Mouse (Mus musculus) embryonic fibroblast, embryonic 13.5 days (primary cell): ENCODE measurements around the gene Pkig. TPM values are rescaled to one million over a fixed set of nuclear protein-coding genes. Genes with fewer than 3 reads are reported as not detected.
"Not testable (repeated sequence)": the region's sequence is repeated elsewhere in the genome, so short reads cannot be mapped to it uniquely, and the experiment has no call there.

Experiments used
- H3K27ac ChIP-seq: 2 replicates; pipeline ENCODE4 v1.5.1; 2012; ENCODE audit warnings: low read length, control low read depth, inconsistent platforms; ENCODE audit not compliant: insufficient read depth
- H3K4me1 ChIP-seq: 2 replicates; pipeline ENCODE4 v1.6.1; 2011; ENCODE audit warnings: low read length; ENCODE audit not compliant: control insufficient read depth, insufficient read depth
- H3K4me3 ChIP-seq: 2 replicates; pipeline ENCODE4 v1.5.1; 2011; ENCODE audit warnings: mild to moderate bottlenecking, control low read depth, low read length; ENCODE audit not compliant: insufficient read depth
- CTCF ChIP-seq: IDR thresholded peaks from 2 replicates; pipeline ENCODE4 v1.5.1; 2011; ENCODE audit warnings: mild to moderate bottlenecking, control low read depth, low read length, moderate library complexity, borderline replicate concordance; ENCODE audit not compliant: insufficient read depth
- POLR2A ChIP-seq: IDR thresholded peaks from 2 replicates; pipeline ENCODE4 v1.6.1; 2011; ENCODE audit warnings: low read depth, mild to moderate bottlenecking, control low read depth, low read length, moderate library complexity
- polyA plus RNA-seq: library from polyadenylated mRNA; stranded (reverse); fragments of >200 nt; gene quantifications from 2 replicates; pipeline ENCODE4 v1.2.4, GENCODE M21; 2011; ENCODE audit warnings: low read depth; ENCODE audit not compliant: missing spikeins, insufficient read length

Gene Pkig
- polyA plus RNA-seq, 1 experiment: 39.7 TPM

DNA sequence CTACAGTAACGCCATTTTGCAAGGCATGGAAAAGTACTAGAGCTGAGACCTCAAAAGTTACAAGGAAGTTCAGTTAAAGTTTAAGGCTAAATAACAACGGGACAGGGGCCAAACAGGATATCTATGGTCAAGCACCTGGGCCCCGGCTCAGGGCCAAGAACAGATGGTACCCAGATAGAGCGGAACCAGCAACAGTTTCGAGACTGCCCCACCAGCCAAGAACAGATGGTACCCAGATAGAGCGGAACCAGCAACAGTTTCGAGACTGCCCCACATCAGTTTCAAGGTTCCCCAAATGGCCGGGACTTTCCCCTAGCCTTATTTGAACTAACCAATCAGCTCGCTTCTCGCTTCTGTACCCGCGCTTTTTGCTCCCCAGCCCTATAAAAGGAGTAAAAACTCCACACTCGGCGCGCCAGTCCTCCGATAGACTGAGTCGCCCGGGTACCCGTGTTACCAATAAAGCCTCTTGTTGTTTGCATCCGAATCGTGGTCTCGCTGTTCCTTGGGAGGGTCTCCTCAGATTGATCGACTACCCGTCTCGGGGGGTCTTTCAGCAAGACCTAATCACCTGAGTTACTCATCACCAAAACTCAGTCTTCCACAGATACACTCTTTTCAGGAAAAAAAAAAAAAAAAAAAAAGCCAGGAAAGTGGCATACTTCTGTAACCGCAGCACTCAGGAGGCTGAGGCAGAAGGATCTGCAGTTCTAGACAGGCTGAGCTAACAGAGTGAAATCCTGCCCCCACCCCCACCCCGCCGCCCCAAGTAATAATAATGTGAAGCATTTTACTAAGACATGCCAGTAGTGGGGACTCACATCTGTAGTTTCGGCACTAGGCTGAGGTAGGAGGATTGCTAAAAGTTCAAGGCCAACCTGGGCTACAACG lies 15.3 kb upstream of the Pkig start:
- peak overlapping the region; percentile 98 for H3K4me3 ChIP-seq
- no peak overlapping the region for H3K27ac ChIP-seq

DNA sequence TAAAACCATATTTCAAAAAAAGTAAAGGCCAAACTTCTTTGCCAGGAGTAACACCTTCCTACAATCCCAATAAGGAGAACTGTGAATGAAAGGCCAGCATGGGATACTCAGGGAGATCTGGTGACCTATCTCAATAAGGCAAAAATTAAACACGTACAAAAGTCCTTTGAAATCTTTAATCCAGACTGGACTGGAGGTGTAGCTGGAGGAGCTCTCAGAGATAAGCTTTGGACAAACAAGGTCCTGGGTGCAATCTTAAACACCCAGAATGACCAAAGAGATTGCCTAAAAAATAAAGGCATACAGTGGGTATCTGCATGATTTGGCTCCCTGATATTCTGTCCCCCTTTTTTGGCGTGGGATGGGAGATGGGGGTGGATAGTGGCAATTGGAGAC lies 14.6 kb upstream of the Pkig start:
- peak overlapping the region; percentile 98 for H3K4me3 ChIP-seq
- H3K27ac ChIP-seq: peak overlapping the region; percentile 94
- TF ChIP-seq CTCF (no peak), POLR2A (no peak)
- H3K4me1 ChIP-seq: peaks cover 2% of the 10 kb centered on the region; the same call in 1 of the 2 replicates

More for the DNA sequence above, 15.3 kb upstream of the Pkig start:
- TF ChIP-seq POLR2A: no peak
- no peak for TF ChIP-seq CTCF
- H3K4me1 ChIP-seq: peaks cover 2% of the 10 kb centered on the region; the same call in 1 of the 2 replicates

DNA sequence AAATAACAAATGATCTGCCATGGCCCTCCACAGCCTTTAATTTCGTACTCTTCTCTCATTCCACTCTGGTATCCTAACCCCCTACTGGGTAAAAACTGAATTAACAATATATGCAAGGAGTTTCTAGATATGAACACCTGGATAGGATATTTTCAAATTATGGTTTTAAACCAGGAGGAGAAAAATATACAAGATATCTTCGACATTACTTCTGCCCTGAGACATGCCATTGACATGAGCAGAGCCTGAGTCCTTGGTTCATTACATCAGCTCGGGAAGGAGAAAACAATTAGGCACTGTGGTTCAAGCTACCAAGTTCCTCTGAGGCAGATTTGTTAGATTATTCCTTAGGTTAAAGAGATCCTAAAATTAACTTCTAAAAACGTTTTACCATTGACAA lies 14.1 kb upstream of the Pkig start:
- H3K4me3 ChIP-seq: peak overlapping the region; percentile 98
- H3K27ac ChIP-seq: peak overlapping the region; percentile 94
- TF ChIP-seq CTCF: no peak
- TF ChIP-seq POLR2A: no peak
- H3K4me1 ChIP-seq: peaks cover 2% of the 10 kb centered on the region; the same call in 1 of the 2 replicates

GRCm38 (mm10) chr2:163644575-163645385 lies 13.4 kb upstream of the Pkig start, which contains the start of gene Serinc3:
TSS of gene Serinc3 (minus strand) at chr2:163645131.
- Histone ChIP-seq H3K27ac (peak within 1 kb of the TSS; percentile 94), H3K4me3 (peak within 1 kb of the TSS; percentile 98), H3K4me1 (0 out of 2 replicates have a peak, but pooled peaks cover 2% of the 10 kb centered on the region)
- TF ChIP-seq POLR2A (peak; percentile 93), CTCF (peak; percentile 24; the same call in 1 of the 2 replicates)

DNA sequence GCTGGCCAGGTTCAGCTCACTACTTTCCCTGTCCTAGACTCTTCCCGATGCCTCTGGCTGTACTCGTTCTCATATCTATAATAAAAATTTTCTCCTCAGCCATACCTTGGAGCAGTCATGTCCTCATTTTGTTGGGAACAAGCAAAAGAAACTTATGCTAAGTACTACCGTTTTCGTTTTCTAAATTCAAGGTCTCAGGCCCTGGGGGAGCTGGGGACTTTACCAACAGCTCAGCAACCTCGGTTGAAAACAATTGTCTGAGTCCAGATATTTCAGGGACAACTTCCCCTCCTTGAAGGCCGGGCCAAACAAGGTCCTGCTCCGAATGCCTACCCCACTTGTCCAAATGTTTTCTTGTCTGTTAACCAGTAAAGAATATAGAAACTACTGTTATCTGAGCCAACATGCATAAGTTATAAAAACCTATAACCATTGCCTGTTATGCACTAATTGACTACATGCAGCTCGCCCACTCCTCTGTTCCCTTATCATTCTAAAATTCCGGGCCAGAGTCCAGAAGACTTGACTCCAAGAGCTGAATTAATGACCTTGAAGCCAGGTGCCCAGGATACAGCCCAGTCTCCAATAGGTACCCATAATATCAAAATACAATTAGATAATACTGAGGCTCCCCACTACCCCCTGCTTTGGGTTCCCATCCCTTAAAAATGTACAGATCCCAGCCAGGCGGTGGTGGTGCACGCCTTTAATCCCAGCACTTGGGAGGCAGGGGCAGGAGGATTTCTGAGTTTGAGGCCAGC lies 12.3 kb upstream of the Pkig start:
- H3K4me1 ChIP-seq: 0 out of 2 replicates have a peak, but pooled peaks cover 2% of the 10 kb centered on the region
- TF ChIP-seq CTCF (no peak), POLR2A (no peak)
- no peak overlapping the region for H3K27ac ChIP-seq
- H3K4me3 ChIP-seq: no peak overlapping the region

- H3K27ac ChIP-seq: no peak overlapping the region
- TF ChIP-seq POLR2A: no peak
- TF ChIP-seq CTCF: no peak
- no peak overlapping the region for H3K4me3 ChIP-seq
- 0 out of 2 replicates have a peak, but pooled peaks cover 2% of the 10 kb centered on the region for H3K4me1 ChIP-seq
Measured at GRCm38 (mm10) chr2:163646461-163647080, 11.6 kb upstream of the Pkig start.

DNA sequence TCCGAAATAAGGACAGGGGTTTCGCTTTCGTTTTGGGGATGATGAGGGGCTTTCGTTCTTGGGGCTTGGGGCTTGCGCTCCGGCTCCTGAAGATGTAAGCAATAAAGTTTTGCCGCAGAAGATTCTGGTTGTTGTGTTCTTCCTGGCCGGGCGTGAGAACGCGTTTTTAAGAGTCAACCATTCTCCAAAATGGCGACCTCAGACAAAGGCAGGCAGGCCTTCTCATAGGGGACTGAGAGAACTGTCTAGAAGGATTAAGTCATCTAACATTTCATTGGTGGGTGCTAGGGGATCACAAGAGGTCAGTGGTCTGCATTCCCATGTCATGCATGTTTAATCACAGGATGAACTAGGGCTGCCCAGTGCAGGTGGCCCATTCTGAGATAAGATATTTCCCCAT lies 2.5 kb upstream of the Pkig start:
- H3K27ac ChIP-seq, H3K4me3 ChIP-seq: not testable (repeated sequence)

GRCm38 (mm10) chr2:163657486-163657885 lies 700 bp upstream of the Pkig start:
- TF ChIP-seq POLR2A (no peak), CTCF (no peak)
- no peak overlapping the region for H3K27ac ChIP-seq
- H3K4me1 ChIP-seq: peaks cover 6% of the 10 kb centered on the region

More for the DNA sequence above, 2.5 kb upstream of the Pkig start:
- not testable (repeated sequence) for H3K4me1 ChIP-seq

DNA sequence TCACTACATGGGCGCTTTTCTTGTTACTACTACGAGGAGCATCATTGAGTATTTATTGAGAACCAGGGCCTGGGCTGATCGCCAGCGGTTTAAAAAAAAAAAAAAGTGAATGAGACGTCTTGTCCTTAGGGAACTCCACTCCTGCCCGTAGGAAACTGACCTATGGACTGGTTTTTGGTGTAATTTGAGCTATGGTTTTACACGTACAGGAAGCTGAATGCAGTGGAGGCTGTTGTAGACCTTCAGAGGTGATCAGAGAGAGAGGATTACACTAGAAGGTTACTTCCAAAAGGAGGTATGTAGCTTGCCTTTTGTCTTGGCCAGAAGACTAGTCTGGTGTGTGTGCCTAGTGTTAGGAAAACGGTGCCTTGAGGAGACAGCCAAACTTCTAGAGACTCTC lies 755 bp downstream of the Pkig start:
- no peak for TF ChIP-seq CTCF
- TF ChIP-seq POLR2A: no peak
- Histone ChIP-seq H3K4me3 (peak overlapping the region; percentile 89), H3K27ac (peak overlapping the region; percentile 87), H3K4me1 (peaks cover 6% of the 10 kb centered on the region)

More at GRCm38 (mm10) chr2:163657486-163657885, 700 bp upstream of the Pkig start:
- no peak overlapping the region for H3K4me3 ChIP-seq
